Mouse (Mus musculus) hindbrain, embryonic 10.5 days (tissue): ENCODE results near the gene Max. TPM values are rescaled to one million over a fixed set of nuclear protein-coding genes. Genes with fewer than 3 reads are reported as not detected.

Experiments
- DNase-seq: peaks from one replicate; pipeline ENCODE4 v3.0.0-alpha.2; 2017; ENCODE audit warnings: low spot score
- H3K27ac ChIP-seq: fragments of 300-500 bp; sonication (generic); 2 replicates; pipeline ENCODE4 v1.5.1; 2016; ENCODE audit warnings: mild to moderate bottlenecking, moderate library complexity
- H3K27me3 ChIP-seq: fragments of 300-500 bp; sonication (generic); 2 replicates; pipeline ENCODE4 v1.6.1; 2016; ENCODE audit warnings: mild to moderate bottlenecking; ENCODE audit not compliant: poor library complexity, insufficient read depth, severe bottlenecking
- H3K36me3 ChIP-seq: fragments of 300-500 bp; sonication (generic); 2 replicates; pipeline ENCODE4 v1.6.1; 2016; ENCODE audit warnings: mild to moderate bottlenecking, moderate library complexity
- H3K4me1 ChIP-seq: fragments of 300-500 bp; sonication (generic); replicated peaks from 2 replicates; pipeline ENCODE4 v1.6.1; 2016; ENCODE audit warnings: mild to moderate bottlenecking
- H3K4me3 ChIP-seq: fragments of 300-500 bp; sonication (generic); 2 replicates; pipeline ENCODE4 v1.5.1; 2016; ENCODE audit warnings: mild to moderate bottlenecking, moderate library complexity
- H3K9me3 ChIP-seq: fragments of 300-500 bp; sonication (generic); 2 replicates; pipeline ENCODE4 v1.6.1; 2016; ENCODE audit warnings: mild to moderate bottlenecking, moderate library complexity
- WGBS: fragments of 180-500 bp; shearing (Covaris S2); methylation state at CpG from one replicate; pipeline ENCODE4 v1.1.7; 2016; 5-methylcytosine and 5-hydroxymethylcytosine counted together
- polyA plus RNA-seq: library from polyadenylated mRNA; unstranded; fragments of >200 nt; fragmentation: Nextera tagmentation; extraction: Ambion mirVana; gene quantifications from 2 replicates; pipeline ENCODE4 v1.2.1, GENCODE M21; 2016

Max gene
- polyA plus RNA-seq, 1 experiment from 2014 or later = 17.1 TPM

GRCm38 (mm10) chr12:76927539-76927938, 34.5 kb downstream of the Max start:
- Histone ChIP-seq H3K9me3 (no peaks in the 10 kb centered on the region), H3K27me3 (no peaks in the 10 kb centered on the region), H3K4me1 (peaks cover 14% of the 10 kb centered on the region), H3K36me3 (peaks cover 6% of the 10 kb centered on the region; the same call in 1 of the 2 replicates), H3K4me3 (no peak overlapping the region), H3K27ac (no peak overlapping the region)
- 62% methylated on average over 10 of the region's 10 CpGs for whole genome bisulfite sequencing
- DNase-seq = no peak

DNA sequence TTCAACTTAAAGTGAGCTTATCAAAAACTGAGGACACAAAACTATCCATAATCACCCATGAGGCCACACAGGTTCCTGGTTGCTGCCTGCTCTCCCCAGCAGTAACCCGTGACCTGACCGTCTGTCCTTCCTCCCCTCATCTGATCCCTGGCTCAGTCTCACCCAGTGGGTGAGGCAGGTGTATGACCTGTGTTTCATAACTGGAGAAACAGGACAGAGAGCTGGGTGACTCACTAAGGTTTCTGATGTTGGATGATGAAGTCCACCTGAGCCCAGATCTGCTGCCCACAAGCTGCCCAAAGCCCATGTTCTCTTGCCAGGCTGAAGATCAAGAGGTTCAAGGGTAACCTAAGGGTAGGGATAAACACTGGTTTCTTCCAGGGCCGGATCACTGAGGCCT, 35.0 kb downstream of the Max start:
- H3K27ac ChIP-seq = no peak overlapping the region
- peaks cover 14% of the 10 kb centered on the region for H3K4me1 ChIP-seq
- no peaks in the 10 kb centered on the region for H3K27me3 ChIP-seq
- no peaks in the 10 kb centered on the region for H3K9me3 ChIP-seq
- DNase-seq = no peak
- H3K4me3 ChIP-seq = no peak overlapping the region
- peaks cover under 1% of the 10 kb centered on the region; the same call in 1 of the 2 replicates for H3K36me3 ChIP-seq
- WGBS = 87% methylated on average over 3 of the region's 3 CpGs

GRCm38 (mm10) chr12:76926338-76926945, 35.6 kb downstream of the Max start:
- 86% methylated on average over 10 of the region's 10 CpGs for WGBS
- DNase-seq = no peak
- Histone ChIP-seq H3K27ac (no peak overlapping the region), H3K4me1 (peaks cover 14% of the 10 kb centered on the region), H3K4me3 (no peak overlapping the region), H3K9me3 (no peaks in the 10 kb centered on the region), H3K36me3 (no peaks in the 10 kb centered on the region), H3K27me3 (no peaks in the 10 kb centered on the region)

GRCm38 (mm10) chr12:76924904-76925604, 36.9 kb downstream of the Max start:
- Histone ChIP-seq H3K4me1 (peaks cover 13% of the 10 kb centered on the region), H3K36me3 (peaks cover 11% of the 10 kb centered on the region), H3K27ac (no peak overlapping the region), H3K27me3 (no peaks in the 10 kb centered on the region), H3K4me3 (no peak overlapping the region), H3K9me3 (no peaks in the 10 kb centered on the region)
- 95% methylated on average over 10 of the region's 10 CpGs for WGBS
- no peak for DNase-seq

DNA sequence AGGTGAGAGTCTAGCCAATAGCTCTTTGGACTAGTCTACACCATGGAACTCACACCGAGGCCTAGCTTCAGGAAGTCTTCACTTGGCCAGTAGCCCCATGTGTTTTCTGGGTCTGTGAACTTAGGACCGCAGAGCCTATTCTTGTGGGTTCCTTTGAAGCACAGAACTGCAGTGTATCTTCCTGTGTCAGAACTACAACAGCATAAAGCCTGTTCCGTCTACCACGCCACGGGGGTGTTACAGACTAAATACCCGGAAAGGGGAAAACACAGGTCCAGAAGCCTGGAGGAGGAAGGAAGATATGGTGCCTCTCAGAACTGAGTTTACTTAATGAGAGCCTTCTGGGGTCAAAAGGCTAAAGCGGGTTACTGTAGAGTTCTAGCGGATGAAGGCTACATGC, 38.9 kb downstream of the Max start:
- WGBS = 96% methylated on average over 8 of the region's 8 CpGs
- no peak for DNase-seq
- Histone ChIP-seq H3K27me3 (no peaks in the 10 kb centered on the region), H3K27ac (no peak overlapping the region), H3K4me3 (no peak overlapping the region), H3K4me1 (0 out of 2 replicates have a peak, but pooled peaks cover 12% of the 10 kb centered on the region), H3K9me3 (no peaks in the 10 kb centered on the region), H3K36me3 (peaks cover 18% of the 10 kb centered on the region)

DNA sequence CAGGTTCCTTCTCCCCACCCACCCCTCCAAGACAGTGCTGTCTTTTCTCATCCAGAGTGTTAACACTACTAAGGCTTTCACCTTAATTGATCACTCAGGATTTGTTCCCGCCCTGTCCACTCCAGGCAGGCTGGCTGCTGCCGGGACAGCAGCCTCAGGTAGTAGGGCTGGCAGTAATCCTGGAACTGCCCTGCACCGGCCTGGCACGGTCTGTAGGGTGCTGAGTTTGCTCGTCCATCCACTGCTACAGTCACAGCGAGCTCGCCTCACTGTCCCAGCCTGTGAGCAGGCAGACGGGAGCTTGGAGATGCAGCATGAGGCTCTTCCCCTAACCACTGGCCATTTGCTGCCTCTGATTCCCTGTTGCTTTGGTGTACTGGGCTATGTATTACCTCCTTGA, 41.0 kb downstream of the Max start:
- no peak for DNase-seq
- Histone ChIP-seq H3K27ac (no peak overlapping the region), H3K9me3 (no peaks in the 10 kb centered on the region), H3K4me1 (0 out of 2 replicates have a peak, but pooled peaks cover 10% of the 10 kb centered on the region), H3K36me3 (peaks cover 33% of the 10 kb centered on the region), H3K4me3 (no peak overlapping the region), H3K27me3 (no peaks in the 10 kb centered on the region)
- 89% methylated on average over 8 of the region's 8 CpGs for WGBS

GRCm38 (mm10) chr12:76920398-76920797, 41.6 kb downstream of the Max start:
- 80% methylated on average over 6 of the region's 6 CpGs for WGBS
- Histone ChIP-seq H3K27ac (no peak overlapping the region), H3K27me3 (no peaks in the 10 kb centered on the region), H3K36me3 (peaks cover 33% of the 10 kb centered on the region), H3K9me3 (no peaks in the 10 kb centered on the region), H3K4me3 (no peak overlapping the region), H3K4me1 (0 out of 2 replicates have a peak, but pooled peaks cover 10% of the 10 kb centered on the region)
- DNase-seq = no peak

DNA sequence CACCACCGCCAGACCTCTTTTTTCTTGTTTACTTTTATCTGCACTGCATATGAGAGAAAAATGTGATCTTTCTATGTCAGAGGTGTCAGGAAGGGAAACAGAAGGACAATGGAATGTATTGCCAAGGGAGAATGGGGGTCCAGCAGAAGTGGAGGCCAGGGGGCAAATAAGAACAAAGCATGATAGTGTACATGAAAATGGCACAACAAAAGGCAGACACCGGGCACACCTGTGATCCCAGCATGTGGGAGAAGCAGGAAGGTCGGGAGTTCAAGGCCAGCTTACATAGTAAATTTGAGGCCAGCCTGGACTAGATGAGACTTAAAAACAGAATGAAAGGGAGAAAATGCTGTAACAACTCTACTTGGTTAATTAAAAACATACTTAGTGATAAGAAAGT, 43.1 kb downstream of the Max start:
- no peak overlapping the region for H3K27ac ChIP-seq
- H3K4me1 ChIP-seq = 0 out of 2 replicates have a peak, but pooled peaks cover 10% of the 10 kb centered on the region
- DNase-seq = no peak
- no peaks in the 10 kb centered on the region for H3K9me3 ChIP-seq
- peaks cover 42% of the 10 kb centered on the region for H3K36me3 ChIP-seq
- H3K4me3 ChIP-seq = no peak overlapping the region
- WGBS = 63% methylated on average over 3 of the region's 3 CpGs
- H3K27me3 ChIP-seq = no peaks in the 10 kb centered on the region

- Histone ChIP-seq H3K27ac (no peak overlapping the region), H3K27me3 (no peaks in the 10 kb centered on the region), H3K36me3 (peaks cover 42% of the 10 kb centered on the region), H3K4me3 (no peak overlapping the region), H3K9me3 (no peaks in the 10 kb centered on the region), H3K4me1 (0 out of 2 replicates have a peak, but pooled peaks cover 10% of the 10 kb centered on the region)
- no peak for DNase-seq
- WGBS = 88% methylated on average over 6 of the region's 6 CpGs
Observed at GRCm38 (mm10) chr12:76918113-76918512, 43.9 kb downstream of the Max start.

DNA sequence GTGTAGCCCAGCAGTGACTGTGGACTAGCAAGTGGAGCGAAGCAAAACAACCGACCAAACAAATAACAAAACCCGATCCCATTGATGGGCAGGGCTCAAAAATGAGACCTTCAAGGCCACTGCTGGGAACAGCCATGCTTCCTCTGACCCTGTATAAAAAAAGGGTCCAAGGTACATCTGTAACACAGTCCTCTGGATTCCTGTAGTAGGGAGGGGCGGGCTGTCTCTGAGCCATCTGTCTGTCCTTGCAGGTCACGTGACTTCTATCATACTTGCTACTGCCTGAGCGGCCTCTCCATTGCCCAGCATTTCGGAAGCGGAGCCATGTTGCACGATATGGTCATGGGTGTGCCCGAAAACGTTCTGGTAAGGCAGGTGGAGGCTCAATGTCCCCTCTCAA, 45.8 kb downstream of the Max start:
- whole genome bisulfite sequencing = 92% methylated on average over 11 of the region's 11 CpGs
- Histone ChIP-seq H3K27me3 (no peaks in the 10 kb centered on the region), H3K9me3 (no peaks in the 10 kb centered on the region), H3K4me3 (no peak overlapping the region), H3K4me1 (peaks cover 14% of the 10 kb centered on the region), H3K27ac (no peak overlapping the region), H3K36me3 (peaks cover 45% of the 10 kb centered on the region)
- DNase-seq = no peak

GRCm38 (mm10) chr12:76912193-76912592, 49.8 kb downstream of the Max start:
- Histone ChIP-seq H3K4me1 (peaks cover 16% of the 10 kb centered on the region), H3K36me3 (peaks cover 44% of the 10 kb centered on the region), H3K9me3 (no peaks in the 10 kb centered on the region), H3K27me3 (no peaks in the 10 kb centered on the region), H3K27ac (no peak overlapping the region), H3K4me3 (no peak overlapping the region)
- WGBS = 81% methylated on average over 9 of the region's 9 CpGs
- no peak for DNase-seq

- H3K27ac ChIP-seq = 0 out of 2 replicates have a peak overlapping the region, but pooled peaks have one; percentile 45
- H3K36me3 ChIP-seq = peaks cover 43% of the 10 kb centered on the region
- 59% methylated on average over 16 of the region's 16 CpGs for WGBS
- H3K4me3 ChIP-seq = no peak overlapping the region
- H3K9me3 ChIP-seq = no peaks in the 10 kb centered on the region
- H3K4me1 ChIP-seq = peaks cover 16% of the 10 kb centered on the region
- H3K27me3 ChIP-seq = no peaks in the 10 kb centered on the region
- DNase-seq = no peak
Observed at GRCm38 (mm10) chr12:76911171-76911726, 50.8 kb downstream of the Max start.

GRCm38 (mm10) chr12:76910258-76910940, 51.6 kb downstream of the Max start:
- Histone ChIP-seq H3K36me3 (peaks cover 40% of the 10 kb centered on the region), H3K4me3 (no peak overlapping the region), H3K4me1 (peaks cover 16% of the 10 kb centered on the region), H3K9me3 (no peaks in the 10 kb centered on the region), H3K27ac (no peak overlapping the region), H3K27me3 (no peaks in the 10 kb centered on the region)
- 60% methylated on average over 11 of the region's 11 CpGs for WGBS
- DNase-seq = no peak
